Mouse (Mus musculus) liver, embryonic 14.5 days (tissue): Measurements from ENCODE around the gene Lrrc8e.

Experiments used
- CTCF ChIP-seq: IDR thresholded peaks from 2 replicates; pipeline ENCODE4 v1.5.1; 2016; ENCODE audit warnings: antibody characterized with exemption, low read depth, control low read depth
- EP300 ChIP-seq: IDR thresholded peaks from 2 replicates; pipeline ENCODE4 v1.6.1; 2016; ENCODE audit warnings: antibody characterized with exemption, low read depth

GRCm38 (mm10) chr8:4258233-4258632 lies 31.6 kb downstream of the Lrrc8e start:
- peak; percentile 97 for TF ChIP-seq CTCF
- no peak for TF ChIP-seq EP300
